Mouse (Mus musculus): ENCODE measurements around the gene Dohh. TPM values are rescaled to one million over a fixed set of nuclear protein-coding genes. Genes with fewer than 3 reads are reported as not detected.
A peak's percentile ranks its signal among the peaks of the same experiment; 100 is the strongest.

Gene Dohh
- polyA plus RNA-seq, 1 experiment from 2014 or later, result 74.3 TPM

GRCm38 (mm10) chr10:81409330-81409729, 25.1 kb downstream of the Dohh start:
- Histone ChIP-seq H3K4me3 (replicated peaks; ENCODE audit: low read depth, low read length) (no peak overlapping the region), H3K27ac (peak overlapping the region; percentile 69), H3K9me3 (replicated peaks; ENCODE audit: low read length) (no peaks in the 10 kb centered on the region), H3K4me1 (replicated peaks; ENCODE audit: insufficient read depth, low read length) (peaks cover 49% of the 10 kb centered on the region), H3K27me3 (ENCODE audit: insufficient read depth, low read length) (no peaks in the 10 kb centered on the region), H3K36me3 (ENCODE audit: insufficient read depth, low read length) (peaks cover 27% of the 10 kb centered on the region), H3K9ac (ENCODE audit: low read depth, low read length) (no peak overlapping the region), H3K4me2 (ENCODE audit: low read length) (peak overlapping the region; percentile 7; the same call in 1 of the 2 replicates)
- ATAC-seq (replicated peaks; ENCODE audit: low FRiP score, low read depth), result no peak
- no peak for TF ChIP-seq CTCF (IDR thresholded peaks at IDR 0.05; ENCODE audit: low read depth)
- WGBS, result 26% methylated on average over 8 of the region's 8 CpGs
- DNase-seq (ENCODE audit: low spot score), result no peak

GRCm38 (mm10) chr10:81410350-81410749, 26.1 kb downstream of the Dohh start:
- ATAC-seq (replicated peaks; ENCODE audit: low FRiP score, low read depth), result no peak
- no peak for DNase-seq (ENCODE audit: low spot score)
- Histone ChIP-seq H3K27ac (peak overlapping the region; percentile 75), H3K9ac (ENCODE audit: low read depth, low read length) (no peak overlapping the region), H3K27me3 (ENCODE audit: insufficient read depth, low read length) (no peaks in the 10 kb centered on the region), H3K4me1 (replicated peaks; ENCODE audit: insufficient read depth, low read length) (peaks cover 59% of the 10 kb centered on the region), H3K4me3 (replicated peaks; ENCODE audit: low read depth, low read length) (no peak overlapping the region), H3K9me3 (replicated peaks; ENCODE audit: low read length) (no peaks in the 10 kb centered on the region), H3K4me2 (ENCODE audit: low read length) (no peak overlapping the region), H3K36me3 (ENCODE audit: insufficient read depth, low read length) (peaks cover 22% of the 10 kb centered on the region)
- WGBS, result 51% methylated on average over 4 of the region's 4 CpGs
- TF ChIP-seq CTCF (IDR thresholded peaks at IDR 0.05; ENCODE audit: low read depth), result no peak

GRCm38 (mm10) chr10:81410981-81411380, 26.8 kb downstream of the Dohh start:
- H3K4me3 ChIP-seq (replicated peaks; ENCODE audit: low read depth, low read length), result no peak overlapping the region
- H3K27ac ChIP-seq, result peak overlapping the region; percentile 75
- no peak for TF ChIP-seq CTCF (IDR thresholded peaks at IDR 0.05; ENCODE audit: low read depth)
- no peak for ATAC-seq (replicated peaks; ENCODE audit: low FRiP score, low read depth)
- no peaks in the 10 kb centered on the region for H3K27me3 ChIP-seq (ENCODE audit: insufficient read depth, low read length)
- no peak overlapping the region for H3K4me2 ChIP-seq (ENCODE audit: low read length)
- DNase-seq (ENCODE audit: low spot score), result peak; percentile 56
- H3K9ac ChIP-seq (ENCODE audit: low read depth, low read length), result no peak overlapping the region
- H3K36me3 ChIP-seq (ENCODE audit: insufficient read depth, low read length), result peaks cover 16% of the 10 kb centered on the region
- H3K4me1 ChIP-seq (replicated peaks; ENCODE audit: insufficient read depth, low read length), result peaks cover 59% of the 10 kb centered on the region
- H3K9me3 ChIP-seq (replicated peaks; ENCODE audit: low read length), result no peaks in the 10 kb centered on the region
- WGBS, result 49% methylated on average over 9 of the region's 9 CpGs

- no peak overlapping the region for H3K4me2 ChIP-seq (ENCODE audit: low read length)
- peaks cover 62% of the 10 kb centered on the region for H3K4me1 ChIP-seq (replicated peaks; ENCODE audit: insufficient read depth, low read length)
- H3K9ac ChIP-seq (ENCODE audit: low read depth, low read length), result peak overlapping the region; percentile 18
- WGBS, result 47% methylated on average over 18 of the region's 18 CpGs
- peak overlapping the region; percentile 75 for H3K27ac ChIP-seq
- H3K27me3 ChIP-seq (ENCODE audit: insufficient read depth, low read length), result no peaks in the 10 kb centered on the region
- H3K36me3 ChIP-seq (ENCODE audit: insufficient read depth, low read length), result peaks cover 9% of the 10 kb centered on the region
- DNase-seq (ENCODE audit: low spot score) (peak; percentile 61), ATAC-seq (replicated peaks; ENCODE audit: low FRiP score, low read depth) (no peak; the same call in 1 of the 2 replicates)
- no peak overlapping the region for H3K4me3 ChIP-seq (replicated peaks; ENCODE audit: low read depth, low read length)
- no peak for TF ChIP-seq CTCF (IDR thresholded peaks at IDR 0.05; ENCODE audit: low read depth)
- no peaks in the 10 kb centered on the region for H3K9me3 ChIP-seq (replicated peaks; ENCODE audit: low read length)
Measured at GRCm38 (mm10) chr10:81411471-81412400, 27.5 kb downstream of the Dohh start.

GRCm38 (mm10) chr10:81412586-81413309, 28.5 kb downstream of the Dohh start:
- no peak overlapping the region for H3K4me3 ChIP-seq (replicated peaks; ENCODE audit: low read depth, low read length)
- ATAC-seq (replicated peaks; ENCODE audit: low FRiP score, low read depth) (no peak), DNase-seq (ENCODE audit: low spot score) (no peak)
- no peaks in the 10 kb centered on the region for H3K9me3 ChIP-seq (replicated peaks; ENCODE audit: low read length)
- peak overlapping the region; percentile 18 for H3K9ac ChIP-seq (ENCODE audit: low read depth, low read length)
- 80% methylated on average over 16 of the region's 16 CpGs for WGBS
- H3K4me1 ChIP-seq (replicated peaks; ENCODE audit: insufficient read depth, low read length), result peaks cover 71% of the 10 kb centered on the region
- peaks cover 4% of the 10 kb centered on the region; the same call in 1 of the 2 replicates for H3K36me3 ChIP-seq (ENCODE audit: insufficient read depth, low read length)
- H3K27me3 ChIP-seq (ENCODE audit: insufficient read depth, low read length), result no peaks in the 10 kb centered on the region
- peak overlapping the region; percentile 75 for H3K27ac ChIP-seq
- no peak overlapping the region for H3K4me2 ChIP-seq (ENCODE audit: low read length)
- no peak for TF ChIP-seq CTCF (IDR thresholded peaks at IDR 0.05; ENCODE audit: low read depth)
